Mouse (Mus musculus) c-Kit-positive CD71-positive TER-119-positive erythroid progenitor cells, embryonic 14.5 days (primary cell): ENCODE measurements at regions not wholly inside any gene's neighbourhood (a gene's known extent, or its start where the extent isn't known, plus 50 kb on each side); places are given as distances from the start of the nearest gene placed in this dataset.

ENCODE experiments used
- DNase-seq: peaks from one replicate; pipeline ENCODE4 v3.0.0-alpha.2; 2013; ENCODE audit warnings: low spot score

- DNase-seq = no peak
Measured at GRCm38 (mm10) chr1:130309746-130310145, 113.1 kb downstream of the Cd55b start.

- no peak for DNase-seq
Measured at GRCm38 (mm10) chr1:130301828-130302386, 120.9 kb downstream of the Cd55b start.

GRCm38 (mm10) chr1:130300065-130300815, 122.6 kb downstream of the Cd55b start:
- peak; percentile 41 for DNase-seq

GRCm38 (mm10) chr1:130299641-130300040, 123.2 kb downstream of the Cd55b start:
- DNase-seq = no peak

- DNase-seq = no peak
Measured at GRCm38 (mm10) chr1:130299069-130299468, 123.7 kb downstream of the Cd55b start.

GRCm38 (mm10) chr1:130298636-130299035, 124.2 kb downstream of the Cd55b start:
- DNase-seq = no peak

GRCm38 (mm10) chr1:130297471-130297870, 125.3 kb downstream of the Cd55b start:
- no peak for DNase-seq

- no peak for DNase-seq
Measured at GRCm38 (mm10) chr1:130285882-130286281, 136.9 kb downstream of the Cd55b start.

GRCm38 (mm10) chr1:130282153-130282552, 140.7 kb downstream of the Cd55b start:
- DNase-seq = no peak

- no peak for DNase-seq
Measured at GRCm38 (mm10) chr1:130279180-130279579, 143.6 kb downstream of the Cd55b start.

GRCm38 (mm10) chr1:130278000-130278536, 144.7 kb downstream of the Cd55b start:
- DNase-seq = no peak

- no peak for DNase-seq
Measured at GRCm38 (mm10) chr1:130276885-130277284, 145.9 kb downstream of the Cd55b start.

GRCm38 (mm10) chr1:130276005-130276404, 146.8 kb downstream of the Cd55b start:
- no peak for DNase-seq

GRCm38 (mm10) chr1:130274470-130274869, 148.3 kb downstream of the Cd55b start:
- DNase-seq = no peak

GRCm38 (mm10) chr1:130270457-130270856, 152.4 kb downstream of the Cd55b start:
- DNase-seq = no peak
